Mouse (Mus musculus): ENCODE measurements at regions not wholly inside any gene's neighbourhood (a gene's known extent, or its start where the extent isn't known, plus 50 kb on each side); places are given as distances from the start of the nearest gene placed in this dataset.

DNA sequence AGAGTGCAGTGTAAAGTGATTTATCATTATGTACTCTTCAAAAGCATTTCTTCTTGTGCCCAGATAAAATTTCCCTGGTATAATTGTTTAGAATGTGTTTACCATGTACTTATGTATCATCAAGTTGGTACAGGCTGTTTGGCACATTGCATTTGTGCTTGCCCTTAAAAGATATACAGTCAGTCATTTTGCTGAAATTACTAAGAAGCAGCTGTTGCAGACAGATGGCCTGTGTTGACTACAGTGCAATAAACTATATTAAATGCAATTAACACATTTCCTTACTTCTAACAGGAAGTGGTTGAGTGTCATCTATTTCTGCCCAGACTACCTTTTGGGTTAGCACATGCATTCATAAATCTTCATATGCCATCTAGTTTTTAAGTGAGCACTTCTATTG, 954.9 kb upstream of the 4931408C20Rik start:
- DNase-seq (ENCODE audit: low spot score in 2 of 2) = peak; percentile 6 to 12

- DNase-seq (ENCODE audit: low spot score in 2 of 2) = no peak
These were observed 941.8 kb upstream of the 4931408C20Rik start for GRCm38 (mm10) chr1:27629101-27629500.

DNA sequence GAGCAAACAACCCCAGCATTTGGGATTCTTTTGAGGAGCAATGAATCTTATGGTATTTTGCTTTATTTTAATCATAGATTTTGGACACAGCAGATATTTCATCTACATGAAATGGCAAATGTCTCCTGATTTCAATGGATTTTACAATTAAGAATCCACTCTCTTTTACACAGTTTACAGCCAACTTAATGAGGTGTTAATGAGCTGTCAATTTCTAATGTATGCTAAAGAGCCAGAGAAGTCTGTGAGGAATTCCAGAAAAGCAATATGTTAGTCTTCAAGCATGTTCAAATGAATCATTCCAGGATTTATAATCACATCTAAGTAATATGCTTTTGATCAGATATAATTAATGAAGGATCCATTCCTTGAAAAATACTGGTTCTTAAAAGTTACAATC, 929.0 kb upstream of the 4931408C20Rik start:
- DNase-seq (ENCODE audit: low spot score in 2 of 2) = no peak

DNA sequence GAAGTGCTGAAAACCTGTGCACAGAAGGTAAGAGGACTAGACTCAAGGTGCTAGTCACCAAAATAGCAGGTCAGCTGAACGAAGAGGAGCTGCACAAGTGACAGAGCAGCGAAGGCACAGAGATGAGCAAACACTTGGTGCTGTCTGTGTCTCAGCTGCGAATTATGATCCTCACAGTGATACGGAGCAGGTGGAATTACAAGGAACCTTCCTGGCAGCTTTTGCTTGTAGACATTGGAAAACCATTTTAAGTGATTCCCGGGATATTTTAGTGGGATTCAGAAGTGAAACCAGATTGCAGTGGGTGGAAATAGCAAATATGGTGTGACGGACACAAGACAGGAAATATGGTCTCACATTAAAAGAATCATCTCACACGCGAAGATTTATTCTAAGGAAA, 921.3 kb upstream of the 4931408C20Rik start:
- peak; percentile 17 to 45 for DNase-seq (ENCODE audit: low spot score in 2 of 2)

DNA sequence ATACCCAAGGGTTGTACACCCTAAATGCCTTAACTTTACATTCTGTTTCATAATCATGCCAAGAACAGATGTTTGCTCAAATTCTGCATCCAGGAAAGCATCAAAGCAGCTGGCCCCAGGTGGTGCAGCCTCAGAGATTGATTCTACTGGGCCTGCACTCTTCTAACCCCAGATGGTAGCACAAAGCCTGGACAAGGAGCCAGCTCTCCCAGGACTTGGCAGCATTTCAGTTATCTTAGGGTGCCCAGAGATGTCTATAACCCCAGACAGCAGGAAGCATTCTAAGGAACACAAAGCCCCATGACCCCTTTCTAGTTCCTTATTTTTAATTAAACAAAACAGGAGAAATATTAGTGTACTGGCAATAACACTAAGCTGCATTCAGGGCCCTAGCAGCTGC, 891.5 kb upstream of the 4931408C20Rik start:
- DNase-seq (ENCODE audit: low spot score in 2 of 2) = no peak

GRCm38 (mm10) chr1:27559426-27559825, 872.2 kb upstream of the 4931408C20Rik start:
- DNase-seq (ENCODE audit: low spot score in 2 of 2) = no peak

DNA sequence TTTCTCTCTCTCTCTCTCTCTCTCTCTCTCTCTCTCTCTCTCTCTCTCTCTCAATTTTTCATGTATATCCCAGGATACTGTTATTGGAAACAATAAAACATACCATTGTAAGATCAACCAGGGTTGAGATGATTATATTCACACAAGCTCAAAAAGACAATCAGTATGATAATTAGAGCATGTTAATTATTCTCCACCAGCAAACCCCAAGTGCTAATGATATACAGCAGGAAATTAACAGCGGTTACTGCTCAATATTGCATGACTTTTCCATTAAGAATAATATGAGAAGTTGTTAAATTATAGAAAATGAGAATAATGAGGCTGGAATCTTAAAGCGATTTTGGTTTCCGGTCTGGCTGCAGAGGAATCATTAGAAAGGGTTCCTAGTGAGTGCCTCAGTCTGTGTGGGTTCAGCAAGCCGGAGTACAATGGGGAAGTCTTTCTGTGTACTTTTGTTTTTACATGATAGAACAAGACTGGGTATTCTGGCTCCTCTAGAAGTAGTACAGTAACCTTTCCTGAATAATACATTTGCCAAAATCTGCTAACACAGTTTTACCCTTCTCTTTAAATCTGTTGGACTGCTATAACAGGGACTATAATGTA, 823.6 kb upstream of the 4931408C20Rik start:
- no peak for DNase-seq (ENCODE audit: low spot score in 2 of 2)

DNA sequence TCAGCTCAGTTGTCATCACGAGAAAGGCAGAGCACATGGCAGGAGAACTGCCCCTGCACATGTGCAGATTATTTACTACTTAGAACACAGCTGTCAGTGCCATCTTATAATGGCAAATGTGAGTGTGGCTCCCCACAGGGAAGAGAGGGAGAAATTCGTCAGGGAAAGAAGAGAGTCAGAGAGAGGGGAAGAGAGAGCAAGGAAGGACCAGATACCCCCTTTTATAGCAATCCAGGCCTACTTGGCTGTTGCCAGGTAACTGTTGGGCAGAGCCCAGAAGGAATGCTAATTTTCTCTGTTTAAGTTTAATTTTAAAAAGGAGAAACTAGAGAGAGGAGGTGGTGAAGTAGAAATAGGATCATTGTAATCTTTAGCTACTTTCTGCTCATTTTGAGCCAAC, 816.5 kb upstream of the 4931408C20Rik start:
- no peak for DNase-seq (ENCODE audit: low spot score in 2 of 2)

DNA sequence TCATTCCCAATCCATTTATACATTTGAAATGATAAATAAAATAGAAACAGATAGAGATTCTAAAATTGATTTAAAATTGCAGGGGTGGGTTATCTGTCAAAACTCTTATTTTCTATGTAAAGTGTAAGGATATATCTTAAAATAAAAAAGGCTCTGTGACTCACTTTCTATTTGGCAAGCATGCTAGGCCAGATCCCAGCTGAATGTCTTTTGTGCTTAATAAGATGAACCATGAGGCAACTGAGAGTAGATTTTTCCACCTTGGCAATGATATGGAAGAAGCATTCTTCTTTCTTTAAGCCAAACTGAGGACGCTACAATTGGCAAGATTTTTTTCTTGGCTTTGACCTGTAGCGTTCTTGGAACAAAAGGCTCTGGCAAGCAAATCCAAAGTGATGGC, 791.7 kb upstream of the 4931408C20Rik start:
- no peak for DNase-seq (ENCODE audit: low spot score in 2 of 2)

- DNase-seq (ENCODE audit: low spot score in 2 of 2) = no peak
These were observed 758.8 kb upstream of the 4931408C20Rik start for GRCm38 (mm10) chr1:27446069-27446468.

Measured in layer of hippocampus, adult 8-10 months (tissue).